Mouse (Mus musculus) limb, embryonic 12.5 days (tissue): ENCODE data around the gene Foxc2. TPM values are rescaled to one million over a fixed set of nuclear protein-coding genes. Genes with fewer than 3 reads are reported as not detected.
A peak's percentile ranks its signal among the peaks of the same experiment; 100 is the strongest.

Experiments used
- ATAC-seq: fragments of 200-750 bp; cut with Nextera tagmentation; 2 replicates; pipeline ENCODE4 v1.8.0; 2017; ENCODE audit warnings: low read depth, moderate TSS enrichment; ENCODE audit not compliant: insufficient number of reproducible peaks, insufficient read depth, low FRiP score, low TSS enrichment
- H3K27ac ChIP-seq: fragments of 300-500 bp; sonication (generic); 2 replicates; pipeline ENCODE4 v1.5.1; 2016; ENCODE audit warnings: mild to moderate bottlenecking, moderate library complexity
- H3K27me3 ChIP-seq: fragments of 300-500 bp; sonication (generic); 2 replicates; pipeline ENCODE4 v1.6.1; 2016; ENCODE audit warnings: mild to moderate bottlenecking, moderate library complexity
- H3K36me3 ChIP-seq: fragments of 300-500 bp; sonication (generic); 2 replicates; pipeline ENCODE4 v1.6.1; 2016; ENCODE audit warnings: mild to moderate bottlenecking, moderate library complexity
- H3K4me1 ChIP-seq: fragments of 300-500 bp; sonication (generic); replicated peaks from 2 replicates; pipeline ENCODE4 v1.6.1; 2016
- H3K4me2 ChIP-seq: fragments of 300-500 bp; sonication (generic); 2 replicates; pipeline ENCODE4 v1.6.1; 2016; ENCODE audit warnings: mild to moderate bottlenecking, moderate library complexity
- H3K4me3 ChIP-seq: fragments of 300-500 bp; sonication (generic); replicated peaks from 2 replicates; pipeline ENCODE4 v1.5.1; 2016; ENCODE audit warnings: mild to moderate bottlenecking
- H3K9ac ChIP-seq: fragments of 300-500 bp; sonication (generic); replicated peaks from 2 replicates; pipeline ENCODE4 v1.6.1; 2016; ENCODE audit warnings: mild to moderate bottlenecking, moderate library complexity
- H3K9me3 ChIP-seq: fragments of 300-500 bp; sonication (generic); 2 replicates; pipeline ENCODE4 v1.6.1; 2016; ENCODE audit warnings: mild to moderate bottlenecking, moderate library complexity
- WGBS: fragments of 180-500 bp; shearing (Covaris S2); methylation state at CpG from one replicate; pipeline ENCODE4 v1.1.7; 2016; 5-methylcytosine and 5-hydroxymethylcytosine counted together
- polyA plus RNA-seq: library from polyadenylated mRNA; unstranded; fragments of >200 nt; fragmentation: Nextera tagmentation; extraction: Ambion mirVana; gene quantifications from 2 replicates; pipeline ENCODE4 v1.2.1, GENCODE M21; 2016

Foxc2 gene
- polyA plus RNA-seq, 1 experiment from 2014 or later, result 6.0 TPM

DNA sequence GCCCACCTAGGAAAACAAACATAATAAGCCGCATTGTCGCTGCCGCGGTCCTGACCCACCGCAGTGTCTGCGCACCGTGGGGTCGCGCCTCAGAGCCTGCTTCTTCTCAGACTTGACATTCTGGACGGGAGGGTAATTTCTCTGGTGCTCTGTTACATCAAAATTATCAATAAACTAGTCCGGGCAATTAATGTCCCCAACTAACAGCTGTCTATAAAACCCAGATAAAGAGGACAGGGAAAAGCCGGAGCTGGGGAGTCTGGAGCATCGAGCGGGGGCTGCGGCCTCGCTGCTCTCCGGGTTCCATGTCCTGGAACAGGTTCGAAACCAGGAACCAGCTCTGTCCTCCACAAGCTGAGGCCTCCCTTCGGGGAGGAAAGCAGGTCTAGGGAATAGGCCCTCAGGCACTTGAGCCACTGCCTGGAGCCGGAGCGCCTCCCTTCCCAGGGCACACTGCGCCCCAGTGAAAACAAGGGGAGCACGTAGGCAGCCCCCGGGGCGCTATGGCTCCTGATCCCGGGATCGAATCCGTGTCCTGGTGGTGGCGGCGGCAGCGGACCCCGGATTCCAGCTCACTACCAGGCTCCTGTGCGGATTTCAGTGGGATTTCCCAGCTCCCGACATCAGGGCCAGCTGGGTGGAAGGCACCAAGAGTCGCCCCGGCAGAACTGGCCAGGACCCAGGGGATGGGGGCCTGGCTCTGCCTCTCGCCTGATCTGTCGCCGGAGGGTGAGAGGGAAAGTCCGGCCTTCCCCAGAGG lies 26.9 kb upstream of the Foxc2 start:
- H3K9me3 ChIP-seq, result no peaks in the 10 kb centered on the region
- peaks cover 15% of the 10 kb centered on the region for H3K4me1 ChIP-seq
- H3K27ac ChIP-seq, result no peak overlapping the region
- no peaks in the 10 kb centered on the region for H3K36me3 ChIP-seq
- H3K9ac ChIP-seq, result no peak overlapping the region
- peak overlapping the region; percentile 8; the same call in 1 of the 2 replicates for H3K4me2 ChIP-seq
- ATAC-seq, result no peak
- WGBS, result 2% methylated on average over 40 of the region's 40 CpGs
- 0 out of 2 replicates have a peak overlapping the region, but pooled peaks have one; percentile 3 for H3K4me3 ChIP-seq
- H3K27me3 ChIP-seq, result peaks cover 97% of the 10 kb centered on the region

DNA sequence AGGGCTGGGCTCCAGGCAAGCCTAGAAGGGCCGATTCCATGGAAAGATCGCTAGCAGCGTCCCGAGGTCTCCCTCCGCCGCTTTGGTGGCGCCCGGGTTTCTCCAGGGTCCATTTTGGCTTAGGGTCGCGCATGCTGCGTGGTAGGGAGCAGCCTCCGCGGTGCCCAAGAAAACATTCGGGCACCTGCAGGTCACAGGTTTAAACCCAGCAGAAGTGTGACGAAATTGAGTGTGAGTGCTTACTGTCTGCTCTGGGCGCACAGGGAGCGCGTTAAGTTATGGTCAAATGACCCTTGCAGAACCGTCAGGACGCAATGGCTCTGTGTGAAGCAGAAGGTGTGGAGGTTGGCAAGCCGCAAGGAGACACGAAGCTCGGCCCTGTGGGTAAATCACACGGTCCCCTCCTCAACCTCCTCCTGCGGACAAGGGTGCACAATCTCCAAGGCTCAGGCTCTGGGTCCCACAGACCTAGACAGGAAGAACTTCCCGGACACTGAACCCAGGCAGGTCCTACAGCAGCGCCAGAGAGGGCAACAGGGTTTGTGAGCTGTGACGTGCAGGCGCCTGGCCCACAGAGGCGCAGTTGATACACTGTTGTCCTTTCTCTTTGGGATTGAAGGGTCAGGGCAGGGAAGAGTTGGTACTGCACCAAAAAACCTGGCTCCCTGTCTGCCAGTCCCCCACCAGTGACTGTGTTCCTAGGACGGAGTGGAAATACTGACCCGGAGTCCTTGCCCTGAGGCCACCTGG lies 26.2 kb upstream of the Foxc2 start:
- Histone ChIP-seq H3K27me3 (peaks cover 95% of the 10 kb centered on the region), H3K4me3 (0 out of 2 replicates have a peak overlapping the region, but pooled peaks have one; percentile 3), H3K9me3 (no peaks in the 10 kb centered on the region), H3K36me3 (no peaks in the 10 kb centered on the region), H3K9ac (no peak overlapping the region), H3K27ac (no peak overlapping the region), H3K4me1 (peaks cover 7% of the 10 kb centered on the region), H3K4me2 (peak overlapping the region; percentile 8; the same call in 1 of the 2 replicates)
- ATAC-seq, result no peak
- 5% methylated on average over 32 of the region's 32 CpGs for WGBS

DNA sequence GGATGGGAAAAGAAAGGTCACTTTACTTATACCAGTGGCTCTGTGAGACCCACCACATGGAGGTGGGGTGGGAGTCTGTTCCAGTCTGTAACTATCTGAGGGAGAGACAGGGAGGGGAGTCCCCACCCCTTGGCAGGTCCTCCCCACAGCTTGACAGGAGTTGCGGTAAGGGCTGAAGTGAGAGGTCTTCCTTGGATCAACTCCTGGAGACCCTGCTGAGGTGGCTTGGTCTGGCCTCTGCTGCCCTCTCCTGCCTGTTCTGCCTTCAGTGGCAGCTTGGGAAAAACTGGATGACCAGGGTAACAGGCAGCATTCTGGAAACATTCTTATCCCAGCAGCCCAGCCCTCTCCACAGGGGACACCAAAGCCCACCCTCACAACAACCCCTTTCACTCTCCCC lies 25.3 kb upstream of the Foxc2 start:
- Histone ChIP-seq H3K4me3 (no peak overlapping the region), H3K27ac (no peak overlapping the region), H3K9ac (no peak overlapping the region), H3K4me2 (no peak overlapping the region), H3K4me1 (peaks cover 2% of the 10 kb centered on the region), H3K36me3 (no peaks in the 10 kb centered on the region), H3K27me3 (peaks cover 88% of the 10 kb centered on the region), H3K9me3 (no peaks in the 10 kb centered on the region)
- 0% methylated on average over 1 of the region's 1 CpGs for WGBS
- ATAC-seq, result no peak

DNA sequence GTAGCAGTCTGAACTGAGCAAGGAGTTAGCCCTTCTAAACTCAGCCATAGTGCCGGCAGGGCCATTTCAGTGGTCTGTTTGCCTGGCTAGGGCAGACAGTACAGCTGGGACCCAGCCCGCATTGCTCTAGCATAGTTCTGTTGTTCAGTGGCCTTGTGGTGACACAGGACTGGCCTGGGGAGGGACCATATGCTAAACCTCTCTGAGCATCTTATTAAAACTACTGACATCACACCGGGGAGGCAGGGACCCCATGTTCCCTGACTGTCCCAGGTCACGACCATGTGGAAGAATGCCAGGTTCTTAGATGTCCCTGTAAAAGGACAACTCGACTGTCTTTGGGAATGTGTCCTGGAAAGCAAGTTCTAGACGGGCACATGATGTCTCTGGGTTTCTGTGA lies 23.8 kb upstream of the Foxc2 start:
- H3K27me3 ChIP-seq, result peaks cover 73% of the 10 kb centered on the region
- H3K9ac ChIP-seq, result no peak overlapping the region; the same call in 1 of the 2 replicates
- no peak overlapping the region for H3K4me2 ChIP-seq
- H3K9me3 ChIP-seq, result no peaks in the 10 kb centered on the region
- peaks cover 2% of the 10 kb centered on the region for H3K4me1 ChIP-seq
- H3K4me3 ChIP-seq, result no peak overlapping the region
- H3K36me3 ChIP-seq, result peaks cover 7% of the 10 kb centered on the region
- H3K27ac ChIP-seq, result no peak overlapping the region
- 28% methylated on average over 6 of the region's 6 CpGs for WGBS
- ATAC-seq, result 0 out of 2 replicates have a peak, but pooled peaks have one; percentile 9

DNA sequence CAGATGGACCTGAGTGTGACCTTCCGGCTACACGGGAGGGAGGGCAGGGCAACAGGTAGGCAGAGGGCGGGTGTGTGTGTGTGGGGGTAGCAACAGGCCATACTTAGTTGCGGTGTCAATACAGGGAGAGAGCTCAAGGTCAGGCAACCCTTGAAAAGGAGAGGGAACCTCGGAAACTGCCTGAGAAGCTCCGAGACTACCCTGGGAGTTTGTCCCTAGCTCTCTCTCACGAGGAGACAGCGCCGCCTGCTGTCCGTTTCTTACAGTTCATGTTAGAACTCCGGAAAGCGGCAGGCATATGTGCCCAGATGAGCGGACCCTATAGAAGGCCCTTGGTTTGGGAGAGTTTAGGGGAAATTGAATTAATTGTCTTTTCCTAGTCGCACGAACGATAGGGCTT lies 23.3 kb upstream of the Foxc2 start:
- Histone ChIP-seq H3K4me2 (no peak overlapping the region), H3K9ac (no peak overlapping the region), H3K4me1 (peaks cover 2% of the 10 kb centered on the region), H3K4me3 (no peak overlapping the region), H3K36me3 (peaks cover 11% of the 10 kb centered on the region), H3K27me3 (peaks cover 69% of the 10 kb centered on the region), H3K27ac (no peak overlapping the region), H3K9me3 (no peaks in the 10 kb centered on the region)
- WGBS, result 4% methylated on average over 16 of the region's 16 CpGs
- peak; percentile 53 for ATAC-seq

DNA sequence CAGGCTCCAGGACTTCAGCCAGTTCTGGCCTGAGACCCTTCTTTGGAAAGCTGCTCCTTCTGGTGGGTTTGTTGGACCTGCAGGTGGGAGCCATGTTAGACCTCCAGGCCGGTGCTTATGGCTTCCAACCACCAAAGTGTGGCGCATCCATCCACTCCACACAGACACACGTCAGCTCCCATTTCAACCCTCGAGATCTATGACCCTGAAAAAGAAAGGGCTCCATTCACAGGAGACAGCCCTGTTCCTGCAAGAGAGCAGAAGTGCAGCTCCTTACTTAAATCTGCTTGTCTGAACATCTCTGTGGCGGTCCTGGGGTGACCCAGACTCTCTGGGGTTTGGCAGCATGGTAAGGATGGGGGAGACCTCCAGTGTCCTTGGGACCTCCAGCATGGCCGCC lies 22.5 kb upstream of the Foxc2 start:
- Histone ChIP-seq H3K9ac (no peak overlapping the region), H3K27me3 (peaks cover 61% of the 10 kb centered on the region), H3K4me3 (no peak overlapping the region), H3K4me2 (no peak overlapping the region), H3K4me1 (peaks cover 2% of the 10 kb centered on the region), H3K36me3 (peaks cover 20% of the 10 kb centered on the region), H3K9me3 (no peaks in the 10 kb centered on the region), H3K27ac (no peak overlapping the region)
- WGBS, result 68% methylated on average over 6 of the region's 6 CpGs
- ATAC-seq, result no peak

DNA sequence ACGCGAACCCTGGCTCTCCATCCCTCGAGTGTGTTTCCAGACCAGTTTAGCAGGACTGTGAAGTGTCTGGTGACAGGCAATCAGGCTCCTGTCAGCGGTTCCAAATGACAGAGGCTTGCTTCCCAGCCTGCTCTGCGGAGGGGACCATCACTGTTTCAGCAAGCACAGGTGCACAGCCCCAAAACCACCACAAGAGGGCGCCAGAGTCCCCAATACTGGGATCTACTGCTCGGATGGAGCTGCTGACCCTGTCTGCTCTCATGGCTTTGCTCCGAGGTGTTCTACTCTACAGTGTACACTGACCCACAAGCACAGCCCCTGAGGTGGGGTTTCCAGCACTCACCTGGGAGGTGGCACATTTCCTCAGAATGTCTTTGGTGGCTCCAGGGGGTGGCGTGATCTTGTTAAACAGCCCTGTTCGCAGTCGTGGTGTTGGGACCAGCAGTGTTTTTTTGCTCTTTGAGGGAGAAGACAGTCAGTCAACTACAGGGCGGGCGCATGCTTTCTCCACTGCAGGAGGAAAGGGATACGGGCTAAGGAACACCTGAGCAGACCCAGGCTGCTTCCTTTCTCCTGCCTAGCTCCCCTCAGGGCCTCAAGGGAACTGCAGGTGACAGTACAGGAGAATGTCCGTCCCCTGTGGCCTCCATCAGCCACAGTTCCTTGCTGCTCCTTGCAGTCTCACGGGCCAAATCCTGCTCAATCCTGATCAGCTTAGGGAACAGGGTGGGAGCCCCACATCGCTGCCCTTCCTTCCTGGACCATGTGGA lies 11.7 kb upstream of the Foxc2 start:
- Histone ChIP-seq H3K4me3 (no peak overlapping the region), H3K9ac (no peak overlapping the region), H3K9me3 (no peaks in the 10 kb centered on the region), H3K27me3 (no peaks in the 10 kb centered on the region), H3K36me3 (peaks cover 68% of the 10 kb centered on the region), H3K4me1 (peaks cover 18% of the 10 kb centered on the region), H3K4me2 (no peak overlapping the region), H3K27ac (no peak overlapping the region)
- no peak for ATAC-seq
- WGBS, result 47% methylated on average over 17 of the region's 17 CpGs

DNA sequence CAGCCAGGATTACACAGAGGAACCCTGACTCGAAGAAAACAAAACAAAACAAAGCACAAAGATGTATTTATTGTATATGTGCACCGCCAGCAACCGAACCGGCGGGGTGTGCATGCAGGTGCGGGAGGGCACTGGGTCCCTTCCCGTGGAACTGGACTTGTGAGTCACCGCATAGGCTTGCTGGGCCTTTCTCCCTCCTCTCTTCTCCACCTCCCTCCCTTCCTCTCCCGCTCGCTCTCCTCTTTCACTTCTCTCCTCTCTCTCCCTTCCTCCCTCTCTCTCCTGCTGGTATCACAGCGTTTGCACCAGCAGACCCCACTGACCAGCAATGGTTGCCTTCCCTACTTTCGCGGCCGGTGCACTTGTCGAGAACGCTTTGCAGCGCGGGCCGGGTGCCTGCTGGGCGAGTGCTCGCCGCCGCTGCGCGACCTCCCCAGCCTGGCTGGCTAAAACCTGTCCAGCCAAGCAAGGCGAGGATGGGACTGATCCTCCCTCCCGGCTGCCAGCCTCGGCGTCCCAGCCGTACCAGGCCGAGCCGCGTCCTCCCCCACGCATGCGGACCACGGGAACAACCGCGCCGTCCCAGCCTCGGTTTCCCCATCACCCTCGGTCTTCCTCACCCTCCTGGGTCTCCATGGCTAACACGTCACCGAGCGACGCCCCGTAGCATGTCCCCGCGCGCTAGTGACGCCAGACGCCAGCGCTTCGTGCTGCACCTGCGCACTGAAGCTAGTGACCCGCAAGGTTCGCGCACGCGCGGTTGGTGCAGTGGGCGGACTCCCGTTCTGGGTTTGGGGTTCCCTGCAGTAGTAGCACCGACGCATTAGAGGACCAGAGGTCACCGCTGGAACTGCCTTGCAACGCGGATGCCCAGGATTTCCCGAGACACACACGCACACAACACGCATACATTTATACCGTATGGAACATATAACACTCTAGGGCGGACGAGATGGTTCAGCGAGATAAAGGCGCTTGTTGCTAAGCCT lies 8.0 kb upstream of the Foxc2 start, which contains the start of gene Mthfsd:
Mthfsd (minus strand) TSS at position 725 of the 989 bp plus-strand sequence.
- WGBS, result 1% methylated on average over 75 of the region's 75 CpGs
- peaks cover 31% of the 10 kb centered on the region for H3K36me3 ChIP-seq
- H3K27me3 ChIP-seq, result peaks cover 30% of the 10 kb centered on the region
- H3K4me1 ChIP-seq, result peaks cover 18% of the 10 kb centered on the region
- peak within 1 kb of the TSS; percentile 90 for H3K4me2 ChIP-seq
- peak within 1 kb of the TSS; percentile 77 for H3K27ac ChIP-seq
- H3K4me3 ChIP-seq, result peak within 1 kb of the TSS; percentile 90
- no peaks in the 10 kb centered on the region for H3K9me3 ChIP-seq
- peak; percentile 63 for ATAC-seq
- peak within 1 kb of the TSS; percentile 94 for H3K9ac ChIP-seq

DNA sequence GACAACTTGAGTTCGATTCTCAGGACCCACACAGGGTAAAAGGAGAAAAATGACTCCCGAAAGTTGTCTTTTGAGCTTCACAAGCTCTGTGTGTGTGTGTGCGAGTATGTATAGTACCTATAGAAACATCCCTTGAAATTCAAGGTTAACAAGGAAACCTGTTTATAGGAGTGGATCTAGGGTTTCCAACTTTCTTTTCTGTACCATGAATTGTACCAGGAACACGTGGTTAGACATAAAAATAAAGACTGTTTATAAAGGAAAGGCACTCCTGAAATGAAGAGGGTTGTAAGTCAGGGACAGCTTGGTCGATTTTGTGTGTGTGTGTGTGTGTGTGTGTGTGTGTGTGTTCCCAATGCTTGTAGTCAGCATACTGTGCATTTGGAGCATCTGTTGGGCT lies 7.3 kb upstream of the Foxc2 start:
- Histone ChIP-seq H3K27me3 (peaks cover 34% of the 10 kb centered on the region), H3K4me3 (peak overlapping the region; percentile 90), H3K36me3 (peaks cover 24% of the 10 kb centered on the region), H3K9me3 (no peaks in the 10 kb centered on the region), H3K27ac (peak overlapping the region; percentile 77; the same call in 1 of the 2 replicates), H3K9ac (peak overlapping the region; percentile 48), H3K4me1 (peaks cover 21% of the 10 kb centered on the region), H3K4me2 (peak overlapping the region; percentile 90)
- 14% methylated on average over 5 of the region's 5 CpGs for WGBS
- ATAC-seq, result peak; percentile 3
